Mouse (Mus musculus) gastrocnemius, postnatal 25 days (tissue): ENCODE measurements around the gene Selp. TPM values are rescaled to one million over a fixed set of nuclear protein-coding genes. Genes with fewer than 3 reads are reported as not detected.

Experiments used
- DNase-seq: peaks from one replicate; pipeline ENCODE4 v3.0.0; 2022
- total RNA-seq, 2 experiments: library from RNA; stranded (reverse); gene quantifications; 1 replicate in 1 of 2; 2 replicates in 1 of 2; pipeline ENCODE4 v1.2.3; 2021

Selp gene
- total RNA-seq, 2 experiments from 2014 or later: 0.36 to 1.8 TPM

- DNase-seq: no peak
Observed at GRCm38 (mm10) chr1:164178429-164178828, 63.4 kb downstream of the Selp start.

GRCm38 (mm10) chr1:164184142-164184870 lies 69.2 kb downstream of the Selp start:
- DNase-seq: no peak

GRCm38 (mm10) chr1:164184871-164185223 lies 69.8 kb downstream of the Selp start:
- no peak for DNase-seq

GRCm38 (mm10) chr1:164185316-164185715 lies 70.3 kb downstream of the Selp start:
- no peak for DNase-seq

GRCm38 (mm10) chr1:164187002-164187560 lies 72.0 kb downstream of the Selp start:
- DNase-seq: no peak

GRCm38 (mm10) chr1:164199551-164199950 lies 84.5 kb downstream of the Selp start:
- no peak for DNase-seq

Other genes starting within 250 kb of the Selp start
- 1 to 10 TPM; 4.0 to 4.7 TPM for gene Scyl3, start 186.2 kb upstream of the Selp start, total RNA-seq
- gene BC055324, start 120.5 kb upstream of the Selp start, total RNA-seq: under 1 TPM; 0.15 to 0.16 TPM
- 1 to 10 TPM; 3.1 TPM for gene Mettl18, start 120.4 kb upstream of the Selp start, total RNA-seq
- under 1 TPM in 1 of 2 experiments, not detected in 1; 0.08 TPM for gene Sele, start 67.0 kb upstream of the Selp start, total RNA-seq
- under 1 TPM; 0.08 to 0.15 TPM for gene Sell, start 53.3 kb upstream of the Selp start, total RNA-seq
- under 1 TPM; 0.05 to 0.19 TPM for gene F5, start 36.6 kb downstream of the Selp start, total RNA-seq
- 1 to 10 TPM; 3.3 to 4.0 TPM for gene Slc19a2, start 133.8 kb downstream of the Selp start, total RNA-seq
- 1 to 10 TPM; 6.3 to 8.2 TPM for gene Ccdc181, start 160.3 kb downstream of the Selp start, total RNA-seq
- 1 to 10 TPM; 1.6 to 1.8 TPM for gene Nme7, start 188.9 kb downstream of the Selp start, total RNA-seq
- gene Blzf1, start 192.2 kb downstream of the Selp start, total RNA-seq: 10 to 100 TPM; 22.7 to 23.6 TPM